Mouse (Mus musculus) cerebellum, postnatal 36 days (tissue): Measurements from ENCODE around the gene Krt9.

Experiments used
- DNase-seq, 2 experiments: peaks; one replicate each; pipeline ENCODE4 v3.0.0; 2021 to 2022; ENCODE audit warnings: mixed read lengths in 2 of 2

Gene Krt9

DNA sequence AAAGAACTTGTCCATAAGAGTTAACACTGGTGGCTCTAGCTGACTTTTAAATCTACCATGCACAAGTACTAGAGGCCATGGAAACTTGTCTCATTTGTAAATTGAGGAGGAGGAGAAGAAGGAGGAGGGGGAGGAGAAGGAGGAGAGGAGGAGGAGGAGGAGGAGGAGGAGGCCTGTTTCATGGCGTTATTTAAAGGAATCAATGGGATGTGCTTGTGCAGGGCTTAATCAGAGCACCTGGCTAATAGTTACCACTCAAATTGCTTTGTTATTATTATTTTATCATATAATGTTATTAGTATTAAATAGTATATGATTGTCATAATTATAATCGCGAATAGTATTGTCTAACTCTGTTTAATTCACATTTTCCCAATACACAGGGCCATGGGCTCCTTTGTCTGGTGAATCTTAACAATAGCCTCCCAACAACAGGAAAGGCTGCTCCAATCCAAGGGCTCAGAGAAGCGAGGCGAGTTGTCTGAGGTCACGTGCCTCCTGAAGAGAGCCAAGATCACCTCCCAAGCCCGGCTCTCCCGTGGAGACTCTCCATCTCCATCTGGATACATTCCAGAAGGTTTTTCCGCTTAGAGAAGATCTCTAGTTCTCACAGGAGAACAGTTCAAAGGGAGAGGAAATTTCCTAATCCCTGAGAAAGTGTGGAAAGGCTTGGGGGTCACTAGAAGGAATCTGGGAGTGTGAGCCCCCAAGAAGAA, 44.3 kb downstream of the Krt9 start, which contains the start of gene Krt19:
Krt19 (minus strand) TSS at position 51 of the 716 bp plus-strand sequence.
- no peak for DNase-seq

GRCm38 (mm10) chr11:100147566-100148353, 45.3 kb downstream of the Krt9 start:
- no peak for DNase-seq

GRCm38 (mm10) chr11:100145858-100146560, 47.0 kb downstream of the Krt9 start:
- no peak for DNase-seq

GRCm38 (mm10) chr11:100145104-100145503, 47.9 kb downstream of the Krt9 start:
- DNase-seq, result no peak

DNA sequence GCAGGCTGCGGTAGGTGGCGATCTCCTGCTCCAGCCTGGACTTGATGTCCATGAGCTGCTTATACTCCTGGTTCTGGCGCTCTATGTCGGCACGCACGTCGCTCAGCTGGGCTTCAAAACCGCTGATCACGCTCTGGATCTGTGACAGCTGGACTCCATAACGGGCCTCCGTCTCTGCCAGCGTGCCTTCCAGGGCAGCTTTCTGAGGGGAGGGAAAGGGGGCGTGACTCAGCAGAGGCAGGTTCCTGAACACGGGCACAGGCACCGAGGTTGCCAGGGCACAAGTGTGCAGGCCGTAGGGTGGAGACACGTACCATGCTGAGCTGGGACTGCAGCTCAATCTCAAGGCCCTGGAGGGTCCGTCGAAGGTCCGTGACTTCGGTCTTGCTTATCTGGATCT, 52.1 kb downstream of the Krt9 start:
- no peak for DNase-seq

DNA sequence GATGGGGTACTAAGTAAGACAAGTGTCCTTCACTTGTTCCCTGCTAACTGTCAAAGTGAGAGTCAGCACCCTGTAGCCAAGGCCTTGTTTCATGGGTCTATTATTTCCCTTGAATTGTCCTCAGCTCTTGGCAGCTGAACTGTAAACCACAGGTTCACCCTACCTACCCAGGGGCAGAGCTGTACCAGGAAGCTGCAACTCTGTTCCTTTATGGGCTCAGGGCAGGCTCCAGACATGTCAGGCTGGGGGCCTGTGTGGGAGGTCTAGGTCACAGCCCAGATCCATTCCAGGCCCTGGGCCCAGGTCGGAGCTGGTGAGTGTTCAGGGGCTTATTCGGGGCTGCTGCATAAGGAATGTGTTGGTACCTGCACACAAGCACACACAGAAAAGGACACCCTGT, 53.7 kb downstream of the Krt9 start:
- no peak for DNase-seq

GRCm38 (mm10) chr11:100138809-100139208, 54.2 kb downstream of the Krt9 start:
- no peak for DNase-seq

DNA sequence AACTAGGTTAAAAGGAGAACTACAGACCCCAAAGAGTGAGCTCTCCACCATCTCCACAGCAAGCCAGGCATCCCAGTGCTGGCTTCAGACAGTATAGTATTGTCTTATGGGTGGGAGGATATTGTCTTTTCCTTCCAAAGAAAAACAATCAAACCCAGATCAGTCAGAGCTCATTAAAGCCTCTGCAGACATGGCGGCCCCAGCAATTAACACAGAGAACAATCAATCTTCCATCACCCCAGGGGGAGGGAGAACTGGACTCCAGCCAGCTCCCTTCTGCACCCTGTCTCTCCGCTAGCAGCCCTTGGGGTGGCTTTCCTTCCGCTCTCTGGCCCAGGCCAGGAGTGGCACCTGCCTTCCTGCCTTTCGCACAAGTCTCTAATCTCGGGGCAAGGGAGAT, 55.4 kb downstream of the Krt9 start:
- no peak for DNase-seq
